Mouse (Mus musculus): ENCODE results near the gene Tedc1. TPM values are rescaled to one million over a fixed set of nuclear protein-coding genes. Genes with fewer than 3 reads are reported as not detected.

Gene Tedc1
- polyA plus RNA-seq, 1 experiment from 2014 or later = 22.6 TPM

GRCm38 (mm10) chr12:113141531-113141973 is 14.7 kb upstream of the Tedc1 start:
- H3K9ac ChIP-seq (replicated peaks) = peak overlapping the region; percentile 51
- no peaks in the 10 kb centered on the region for H3K9me3 ChIP-seq
- H3K4me3 ChIP-seq = peak overlapping the region; percentile 70
- peak overlapping the region; percentile 62 for H3K4me2 ChIP-seq (replicated peaks)
- H3K27ac ChIP-seq (replicated peaks) = peak overlapping the region; percentile 89
- ATAC-seq (replicated peaks) = no peak
- 18% methylated on average over 8 of the region's 8 CpGs for WGBS
- no peaks in the 10 kb centered on the region for H3K27me3 ChIP-seq
- peaks cover 49% of the 10 kb centered on the region for H3K4me1 ChIP-seq
- H3K36me3 ChIP-seq = peaks cover 29% of the 10 kb centered on the region

GRCm38 (mm10) chr12:113142021-113142975 is 13.9 kb upstream of the Tedc1 start:
- Histone ChIP-seq H3K27ac (replicated peaks) (peak overlapping the region; percentile 89), H3K4me3 (peak overlapping the region; percentile 70), H3K9ac (replicated peaks) (peak overlapping the region; percentile 51), H3K9me3 (no peaks in the 10 kb centered on the region), H3K36me3 (peaks cover 23% of the 10 kb centered on the region), H3K4me2 (replicated peaks) (peak overlapping the region; percentile 62), H3K4me1 (peaks cover 51% of the 10 kb centered on the region), H3K27me3 (no peaks in the 10 kb centered on the region)
- 23% methylated on average over 15 of the region's 15 CpGs for WGBS
- ATAC-seq (replicated peaks) = no peak

- no peak for ATAC-seq (replicated peaks)
- Histone ChIP-seq H3K27ac (replicated peaks) (no peak overlapping the region), H3K4me1 (peaks cover 51% of the 10 kb centered on the region), H3K4me3 (peak overlapping the region; percentile 70), H3K36me3 (peaks cover 18% of the 10 kb centered on the region), H3K27me3 (no peaks in the 10 kb centered on the region), H3K9me3 (no peaks in the 10 kb centered on the region), H3K4me2 (replicated peaks) (peak overlapping the region; percentile 62), H3K9ac (replicated peaks) (peak overlapping the region; percentile 51)
- WGBS = 64% methylated on average over 7 of the region's 7 CpGs
Measured at GRCm38 (mm10) chr12:113143164-113143563, 13.1 kb upstream of the Tedc1 start.

GRCm38 (mm10) chr12:113144001-113144756 is 12.0 kb upstream of the Tedc1 start:
- no peaks in the 10 kb centered on the region for H3K9me3 ChIP-seq
- no peak for ATAC-seq (replicated peaks)
- peaks cover 44% of the 10 kb centered on the region for H3K4me1 ChIP-seq
- 83% methylated on average over 20 of the region's 20 CpGs for WGBS
- H3K27me3 ChIP-seq = no peaks in the 10 kb centered on the region
- H3K4me2 ChIP-seq (replicated peaks) = no peak overlapping the region
- no peak overlapping the region for H3K27ac ChIP-seq (replicated peaks)
- H3K4me3 ChIP-seq = no peak overlapping the region
- H3K36me3 ChIP-seq = peaks cover 18% of the 10 kb centered on the region
- H3K9ac ChIP-seq (replicated peaks) = no peak overlapping the region

GRCm38 (mm10) chr12:113144886-113145285 is 11.3 kb upstream of the Tedc1 start:
- Histone ChIP-seq H3K4me2 (replicated peaks) (no peak overlapping the region), H3K27ac (replicated peaks) (no peak overlapping the region), H3K27me3 (no peaks in the 10 kb centered on the region), H3K36me3 (peaks cover 18% of the 10 kb centered on the region), H3K9ac (replicated peaks) (no peak overlapping the region), H3K9me3 (no peaks in the 10 kb centered on the region), H3K4me1 (peaks cover 37% of the 10 kb centered on the region), H3K4me3 (no peak overlapping the region)
- no peak for ATAC-seq (replicated peaks)
- 94% methylated on average over 16 of the region's 16 CpGs for WGBS

- Histone ChIP-seq H3K4me2 (replicated peaks) (no peak overlapping the region), H3K27me3 (0 out of 2 replicates have a peak, but pooled peaks cover 3% of the 10 kb centered on the region), H3K36me3 (peaks cover 18% of the 10 kb centered on the region), H3K9me3 (no peaks in the 10 kb centered on the region), H3K27ac (replicated peaks) (no peak overlapping the region), H3K9ac (replicated peaks) (no peak overlapping the region), H3K4me3 (no peak overlapping the region), H3K4me1 (peaks cover 36% of the 10 kb centered on the region)
- 89% methylated on average over 5 of the region's 5 CpGs for WGBS
- no peak for ATAC-seq (replicated peaks)
Measured at GRCm38 (mm10) chr12:113145591-113145990, 10.6 kb upstream of the Tedc1 start.

GRCm38 (mm10) chr12:113146112-113147057 is 9.8 kb upstream of the Tedc1 start, which contains the start of gene Crip1:
Gene Crip1 (plus strand): TSS chr12:113146316.
- H3K4me3 ChIP-seq = no peak within 1 kb of the TSS
- 10% methylated on average over 45 of the region's 45 CpGs for WGBS
- peak within 1 kb of the TSS; percentile 22; the same call in 1 of the 2 replicates for H3K27ac ChIP-seq (replicated peaks)
- no peaks in the 10 kb centered on the region for H3K9me3 ChIP-seq
- no peak within 1 kb of the TSS for H3K9ac ChIP-seq (replicated peaks)
- H3K27me3 ChIP-seq = peaks cover 5% of the 10 kb centered on the region; the same call in 1 of the 2 replicates
- ATAC-seq (replicated peaks) = no peak
- peaks cover 29% of the 10 kb centered on the region for H3K4me1 ChIP-seq
- peaks cover 18% of the 10 kb centered on the region for H3K36me3 ChIP-seq
- peak within 1 kb of the TSS; percentile 11; the same call in 1 of the 2 replicates for H3K4me2 ChIP-seq (replicated peaks)

- H3K4me1 ChIP-seq = peaks cover 28% of the 10 kb centered on the region
- no peak for ATAC-seq (replicated peaks)
- no peak overlapping the region for H3K27ac ChIP-seq (replicated peaks)
- 89% methylated on average over 8 of the region's 8 CpGs for WGBS
- peaks cover 5% of the 10 kb centered on the region; the same call in 1 of the 2 replicates for H3K27me3 ChIP-seq
- H3K4me2 ChIP-seq (replicated peaks) = no peak overlapping the region
- no peak overlapping the region for H3K9ac ChIP-seq (replicated peaks)
- peaks cover 18% of the 10 kb centered on the region for H3K36me3 ChIP-seq
- H3K9me3 ChIP-seq = no peaks in the 10 kb centered on the region
- H3K4me3 ChIP-seq = no peak overlapping the region
Measured at GRCm38 (mm10) chr12:113147481-113147880, 8.7 kb upstream of the Tedc1 start.

GRCm38 (mm10) chr12:113148381-113149035 is 7.7 kb upstream of the Tedc1 start:
- no peaks in the 10 kb centered on the region for H3K9me3 ChIP-seq
- H3K4me2 ChIP-seq (replicated peaks) = no peak overlapping the region
- H3K4me3 ChIP-seq = no peak overlapping the region
- peaks cover 5% of the 10 kb centered on the region; the same call in 1 of the 2 replicates for H3K27me3 ChIP-seq
- H3K36me3 ChIP-seq = peaks cover 16% of the 10 kb centered on the region
- H3K27ac ChIP-seq (replicated peaks) = no peak overlapping the region
- H3K4me1 ChIP-seq = peaks cover 18% of the 10 kb centered on the region
- ATAC-seq (replicated peaks) = no peak
- 37% methylated on average over 16 of the region's 16 CpGs for WGBS
- no peak overlapping the region for H3K9ac ChIP-seq (replicated peaks)

GRCm38 (mm10) chr12:113149341-113149740 is 6.9 kb upstream of the Tedc1 start:
- Histone ChIP-seq H3K36me3 (peaks cover 10% of the 10 kb centered on the region; the same call in 1 of the 2 replicates), H3K4me2 (replicated peaks) (no peak overlapping the region), H3K9me3 (no peaks in the 10 kb centered on the region), H3K27ac (replicated peaks) (no peak overlapping the region), H3K9ac (replicated peaks) (no peak overlapping the region), H3K4me1 (peaks cover 16% of the 10 kb centered on the region), H3K4me3 (no peak overlapping the region), H3K27me3 (peaks cover 5% of the 10 kb centered on the region; the same call in 1 of the 2 replicates)
- no peak for ATAC-seq (replicated peaks)
- 48% methylated on average over 4 of the region's 4 CpGs for WGBS
